In the genomic region with DNA sequence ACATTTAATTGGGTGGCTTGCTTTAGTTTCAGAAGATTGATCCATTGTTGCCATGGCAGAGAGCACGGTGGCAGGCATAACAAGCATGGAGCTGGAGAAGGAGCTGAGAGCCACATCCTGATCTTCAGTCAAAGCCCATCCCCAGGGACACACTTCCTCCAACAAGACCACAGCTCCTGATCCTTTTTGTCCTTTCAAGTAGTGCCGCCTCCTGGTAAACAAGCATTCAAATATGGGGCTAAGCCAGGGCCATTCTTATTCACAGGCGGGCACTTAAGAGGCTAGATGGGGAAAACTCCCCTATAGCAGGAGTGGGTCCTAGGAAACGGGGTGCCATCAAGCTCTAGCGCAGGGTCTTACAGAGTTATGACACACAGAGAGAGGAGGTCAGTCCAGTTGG, we compare ENCODE assay signal across 23 mouse cellular contexts. TPM values are rescaled to one million over a fixed set of nuclear protein-coding genes. Genes with fewer than 3 reads are reported as not detected.
A peak's percentile ranks its signal among the peaks of the same experiment; 100 is the strongest.
DNase-seq lines count a peak whose midpoint lies in the region; ATAC-seq lines count a peak whose summit lies in the region.
"Had no signal": no experiment of that assay in that cellular context is flagged by ENCODE, and none has a peak within 500 bp of the region (broad histone marks: within the 10 kb centered on the region; RNA-seq: fewer than 3 reads in every experiment).

No protein-coding gene starts in this region.

- H3K4me2 ChIP-seq in midbrain, embryonic 11.5 days, result no peak overlapping the region
- H3K4me2 ChIP-seq in midbrain, embryonic 13.5 days (replicated peaks), result no peak overlapping the region
- H3K4me2 ChIP-seq: embryonic facial prominence, embryonic 12.5 days; forebrain, embryonic 12.5 days had no signal

- ATAC-seq in midbrain, embryonic 11.5 days (ENCODE audit: low FRiP score), result no peak
- ATAC-seq in midbrain, embryonic 13.5 days, result no peak
- ATAC-seq: activated CD4-positive, CD25-positive, alpha-beta regulatory T cell, adult 4 months; CD4-positive, CD25-positive, alpha-beta regulatory T cell, adult 4 months; forebrain, embryonic 14.5 days; forebrain, embryonic 16.5 days; Patski had no signal

- H3K9me3 ChIP-seq in midbrain, embryonic 11.5 days (ENCODE audit: control insufficient read depth, low read length), result no peaks in the 10 kb centered on the region
- no peaks in the 10 kb centered on the region for H3K9me3 ChIP-seq in midbrain, embryonic 13.5 days
- no peaks in the 10 kb centered on the region for H3K9me3 ChIP-seq in hindbrain, embryonic 10.5 days
- H3K9me3 ChIP-seq: embryonic facial prominence, embryonic 10.5 days; embryonic facial prominence, embryonic 12.5 days; forebrain, embryonic 12.5 days; G1E had no signal

- no peak overlapping the region for H3K27ac ChIP-seq in midbrain, embryonic 11.5 days (ENCODE audit: low read depth, low read length)
- no peak overlapping the region for H3K27ac ChIP-seq in midbrain, embryonic 13.5 days
- H3K27ac ChIP-seq in hindbrain, embryonic 10.5 days, result no peak overlapping the region
- H3K27ac ChIP-seq: embryonic facial prominence, embryonic 10.5 days; embryonic facial prominence, embryonic 12.5 days; forebrain, embryonic 12.5 days had no signal

- H3K36me3 ChIP-seq in midbrain, embryonic 11.5 days (ENCODE audit: control insufficient read depth, insufficient read depth, low read length), result no peaks in the 10 kb centered on the region
- H3K36me3 ChIP-seq in midbrain, embryonic 13.5 days, result no peaks in the 10 kb centered on the region
- H3K36me3 ChIP-seq in hindbrain, embryonic 10.5 days, result no peaks in the 10 kb centered on the region
- H3K36me3 ChIP-seq: embryonic facial prominence, embryonic 10.5 days; embryonic facial prominence, embryonic 12.5 days; forebrain, embryonic 12.5 days; G1E had no signal

- H3K27me3 ChIP-seq in midbrain, embryonic 11.5 days (ENCODE audit: control insufficient read depth, insufficient read depth, low read length), result 0 out of 2 replicates have a peak, but pooled peaks cover 2% of the 10 kb centered on the region
- H3K27me3 ChIP-seq in midbrain, embryonic 13.5 days, result peaks cover 8% of the 10 kb centered on the region; the same call in 1 of the 2 replicates
- peaks cover 6% of the 10 kb centered on the region; the same call in 1 of the 2 replicates for H3K27me3 ChIP-seq in hindbrain, embryonic 10.5 days (ENCODE audit: insufficient read depth, poor library complexity, severe bottlenecking)
- H3K27me3 ChIP-seq: embryonic facial prominence, embryonic 12.5 days; forebrain, embryonic 12.5 days; Patski had no signal

- H3K4me3 ChIP-seq in midbrain, embryonic 11.5 days (ENCODE audit: low read depth, low read length), result no peak overlapping the region
- H3K4me3 ChIP-seq in midbrain, embryonic 13.5 days (replicated peaks), result no peak overlapping the region
- H3K4me3 ChIP-seq in hindbrain, embryonic 10.5 days, result no peak overlapping the region
- H3K4me3 ChIP-seq: embryonic facial prominence, embryonic 10.5 days; embryonic facial prominence, embryonic 12.5 days; forebrain, embryonic 12.5 days had no signal

- H3K4me1 ChIP-seq in midbrain, embryonic 11.5 days (ENCODE audit: control insufficient read depth, insufficient read depth, low read length), result no peaks in the 10 kb centered on the region
- no peaks in the 10 kb centered on the region for H3K4me1 ChIP-seq in midbrain, embryonic 13.5 days (replicated peaks)
- peaks cover 6% of the 10 kb centered on the region for H3K4me1 ChIP-seq in hindbrain, embryonic 10.5 days (replicated peaks)
- H3K4me1 ChIP-seq: forebrain, embryonic 12.5 days had no signal

- DNase-seq in midbrain, embryonic 11.5 days (ENCODE audit: low spot score, missing footprints), result peak; percentile 17
- DNase-seq in R1 (ENCODE audit: low read depth, low spot score), result peak; percentile 65
- DNase-seq in hindbrain, embryonic 10.5 days (ENCODE audit: low spot score), result no peak
- DNase-seq in thymus, adult 18-20 months, result no peak
- DNase-seq: adrenal gland, adult 8-10 months; adrenal gland, postnatal 14 days; adrenal gland, postnatal 36 days; B cell, adult 2 months; cerebellum, adult 11-12 months; cerebellum, adult 2 months; cerebellum, adult 9-10 months; cerebellum, postnatal 10 days; cerebellum, postnatal 25 days had no signal

- WGBS in midbrain, embryonic 11.5 days, result 72% methylated on average over 5 of the region's 5 CpGs
- 75% methylated on average over 5 of the region's 5 CpGs for WGBS in midbrain, embryonic 13.5 days
- 82% methylated on average over 5 of the region's 5 CpGs for WGBS in hindbrain, embryonic 10.5 days

- H3K9ac ChIP-seq in midbrain, embryonic 11.5 days (ENCODE audit: low read length), result no peak overlapping the region
- H3K9ac ChIP-seq in midbrain, embryonic 13.5 days (replicated peaks), result no peak overlapping the region
- H3K9ac ChIP-seq: embryonic facial prominence, embryonic 12.5 days; forebrain, embryonic 12.5 days had no signal

RNA-seq across cellular contexts. Expression of gene Hmgxb4, which starts 5.7 kb away (rescaled TPM):
- polyA plus RNA-seq in midbrain, embryonic 11.5 days (2014; fragmentation: Nextera tagmentation; extraction: Ambion mirVana), result 45.3 and 52.6 TPM in 2 replicates
- 43.0 and 51.0 TPM in 2 replicates for polyA plus RNA-seq in midbrain, embryonic 13.5 days (2015; fragmentation: Nextera tagmentation; extraction: Ambion mirVana)
- polyA plus RNA-seq in hindbrain, embryonic 10.5 days (2016; fragmentation: Nextera tagmentation; extraction: Ambion mirVana), result 42.6 and 45.1 TPM in 2 replicates

RNA-seq across cellular contexts. Expression of gene Tom1, which starts 46.1 kb away (rescaled TPM):
- polyA plus RNA-seq in midbrain, embryonic 11.5 days (2014; fragmentation: Nextera tagmentation; extraction: Ambion mirVana), result 23.8 and 24.2 TPM in 2 replicates
- polyA plus RNA-seq in midbrain, embryonic 13.5 days (2015; fragmentation: Nextera tagmentation; extraction: Ambion mirVana), result 21.0 and 22.7 TPM in 2 replicates
- 32.5 and 36.5 TPM in 2 replicates for polyA plus RNA-seq in hindbrain, embryonic 10.5 days (2016; fragmentation: Nextera tagmentation; extraction: Ambion mirVana)

Comparison
In these comparisons a context has a peak if more than half of its experiments do, and no peak if none do; other contexts are left out.
1. DNase-seq: peak in midbrain, embryonic 11.5 days (single experiment) and R1 (single experiment); none in hindbrain, embryonic 10.5 days (single experiment) and thymus, adult 18-20 months (0 of 2).